Mouse (Mus musculus) ES-CJ7 (cell line): Measurements from ENCODE around the gene Mrpl45.

Source experiments
- DNase-seq: peaks from one replicate; pipeline ENCODE4 v3.0.0; 2011; ENCODE audit warnings: low read depth, low spot score

Mrpl45 gene

GRCm38 (mm10) chr11:97362943-97363643 lies 47.6 kb downstream of the Mrpl45 start:
- DNase-seq, result no peak

GRCm38 (mm10) chr11:97363644-97363995 lies 48.1 kb downstream of the Mrpl45 start:
- no peak for DNase-seq

- no peak for DNase-seq
These were observed 50.0 kb downstream of the Mrpl45 start for GRCm38 (mm10) chr11:97365556-97365955.

DNA sequence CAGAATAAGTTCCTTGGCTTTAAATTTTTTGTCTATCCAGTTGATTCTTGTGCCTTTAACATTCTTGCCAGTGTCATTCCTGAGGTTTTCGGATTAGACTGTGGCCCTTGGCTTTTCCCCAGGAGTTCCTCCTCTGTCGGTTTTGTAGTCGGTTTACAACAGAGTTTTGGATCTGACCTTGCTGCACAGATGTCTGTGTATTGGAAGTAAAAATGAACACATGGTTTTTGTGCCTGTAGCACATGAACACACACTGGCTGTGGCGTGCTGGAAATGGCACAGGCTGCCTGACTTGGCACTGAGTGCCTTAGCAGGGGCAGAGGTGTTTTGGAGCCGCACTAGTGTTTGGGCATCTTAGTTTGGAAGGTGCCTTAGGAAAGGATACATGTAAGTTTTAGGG lies 53.0 kb downstream of the Mrpl45 start:
- DNase-seq, result no peak

DNA sequence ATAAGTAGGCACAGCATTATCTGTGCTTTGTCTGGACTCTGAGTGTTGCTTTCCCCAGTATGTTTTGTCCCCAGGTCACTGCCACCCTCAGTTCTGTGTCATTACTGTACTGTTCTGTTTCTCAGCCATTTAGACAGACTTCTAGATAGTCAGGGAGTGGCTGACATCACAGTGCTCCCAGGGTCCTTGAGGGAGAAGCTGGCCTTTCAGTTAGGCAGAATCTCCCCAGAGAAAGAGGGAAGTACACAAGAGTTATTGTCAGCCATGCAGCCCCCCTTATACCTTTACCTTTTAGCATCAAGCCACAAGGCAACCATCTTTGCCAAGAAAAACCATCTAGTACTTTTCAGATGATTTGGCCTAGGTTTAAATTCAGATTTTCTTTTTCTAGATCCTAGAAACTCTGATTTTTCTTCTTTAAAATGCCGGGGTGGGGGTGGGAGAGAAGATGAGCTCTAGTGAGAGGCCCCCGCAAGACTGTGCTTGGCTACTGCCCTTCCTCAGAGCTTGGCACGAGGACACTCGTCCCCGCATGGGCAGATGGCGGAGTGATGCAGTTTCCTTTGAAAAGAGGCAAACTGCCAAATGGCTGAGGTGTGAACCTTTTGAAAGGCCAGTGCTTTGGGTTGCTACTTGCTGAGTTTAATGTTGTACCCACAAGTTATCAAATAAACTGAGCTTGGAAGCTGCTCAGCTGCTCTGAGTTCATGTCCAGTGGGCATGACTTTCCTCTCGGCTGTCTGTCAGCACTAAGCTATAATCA lies 55.0 kb downstream of the Mrpl45 start:
- DNase-seq, result no peak

- DNase-seq, result no peak
These were observed 56.8 kb downstream of the Mrpl45 start for GRCm38 (mm10) chr11:97372159-97372864.

DNA sequence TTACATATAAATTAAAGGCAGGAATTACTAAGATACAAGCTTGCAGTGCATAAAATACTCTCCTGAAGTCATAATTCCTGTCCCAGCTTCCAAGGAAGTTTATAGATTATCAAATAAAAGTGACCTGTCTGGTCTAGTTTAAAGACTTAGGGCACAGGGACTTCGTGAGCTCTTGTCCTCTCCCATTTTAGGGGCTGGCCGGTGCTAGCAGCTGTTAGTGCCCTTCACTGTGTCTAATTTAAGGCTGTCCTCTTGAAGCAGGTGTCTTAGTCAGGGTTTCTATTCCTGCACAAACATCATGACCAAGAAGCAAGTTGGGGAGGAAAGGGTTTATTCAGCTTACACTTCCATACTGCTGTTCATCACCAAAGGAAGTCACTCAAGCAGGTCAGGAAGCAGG lies 57.9 kb downstream of the Mrpl45 start:
- no peak for DNase-seq
